Mouse (Mus musculus): Measurements from ENCODE around the gene Hmgb2. TPM values are rescaled to one million over a fixed set of nuclear protein-coding genes. Genes with fewer than 3 reads are reported as not detected.

Hmgb2 gene
- polyA plus RNA-seq, 1 experiment from 2014 or later: 225 TPM

Other genes with a start within 250 kb of the Hmgb2 start
- gene Hand2, start 190.9 kb upstream of the Hmgb2 start, polyA plus RNA-seq (2015; fragmentation: Nextera tagmentation; extraction: Ambion mirVana): not detected in 2 replicates
- 14.2 and 14.8 TPM in 2 replicates for gene Scrg1, start 56.0 kb upstream of the Hmgb2 start, polyA plus RNA-seq (2015; fragmentation: Nextera tagmentation; extraction: Ambion mirVana)
- 78.6 and 81.8 TPM in 2 replicates for gene Sap30, start 24.0 kb upstream of the Hmgb2 start, polyA plus RNA-seq (2015; fragmentation: Nextera tagmentation; extraction: Ambion mirVana)
- gene Galnt7, start 141.1 kb downstream of the Hmgb2 start, polyA plus RNA-seq (2015; fragmentation: Nextera tagmentation; extraction: Ambion mirVana): 9.5 and 10.1 TPM in 2 replicates

Data from forebrain, embryonic 15.5 days (tissue).